Mouse (Mus musculus) heart, embryonic 10.5 days (tissue): ENCODE data around the gene Olfr521. TPM values are rescaled to one million over a fixed set of nuclear protein-coding genes. Genes with fewer than 3 reads are reported as not detected.
"Not testable (repeated sequence)": the region's sequence is repeated elsewhere in the genome, so short reads cannot be mapped to it uniquely, and the experiment has no call there.

Experiments used
- DNase-seq: peaks from one replicate; pipeline ENCODE4 v3.0.0-alpha.2; 2017; ENCODE audit warnings: low spot score
- H3K27ac ChIP-seq: fragments of 300-500 bp; sonication (generic); 2 replicates; pipeline ENCODE4 v1.5.1; 2016; ENCODE audit warnings: mild to moderate bottlenecking
- H3K27me3 ChIP-seq: fragments of 300-500 bp; sonication (generic); 2 replicates; pipeline ENCODE4 v1.6.1; 2016; ENCODE audit warnings: mild to moderate bottlenecking; ENCODE audit not compliant: poor library complexity, insufficient read depth, severe bottlenecking
- H3K36me3 ChIP-seq: fragments of 300-500 bp; sonication (generic); 2 replicates; pipeline ENCODE4 v1.6.1; 2016; ENCODE audit warnings: mild to moderate bottlenecking, moderate library complexity
- H3K4me1 ChIP-seq: fragments of 300-500 bp; sonication (generic); 2 replicates; pipeline ENCODE4 v1.6.1; 2016; ENCODE audit warnings: mild to moderate bottlenecking
- H3K4me3 ChIP-seq: fragments of 300-500 bp; sonication (generic); 2 replicates; pipeline ENCODE4 v1.5.1; 2016; ENCODE audit warnings: mild to moderate bottlenecking, moderate library complexity
- H3K9me3 ChIP-seq: fragments of 300-500 bp; sonication (generic); 2 replicates; pipeline ENCODE4 v1.6.1; 2016; ENCODE audit warnings: mild to moderate bottlenecking, moderate library complexity
- WGBS: fragments of 180-500 bp; shearing (Covaris S2); methylation state at CpG from one replicate; pipeline ENCODE4 v1.1.7; 2016; 5-methylcytosine and 5-hydroxymethylcytosine counted together
- polyA plus RNA-seq: library from polyadenylated mRNA; unstranded; fragments of >200 nt; fragmentation: Nextera tagmentation; extraction: Ambion mirVana; gene quantifications from 2 replicates; pipeline ENCODE4 v1.2.1, GENCODE M21; 2016

The Olfr521 gene
- polyA plus RNA-seq, 1 experiment from 2014 or later: not detected

DNA sequence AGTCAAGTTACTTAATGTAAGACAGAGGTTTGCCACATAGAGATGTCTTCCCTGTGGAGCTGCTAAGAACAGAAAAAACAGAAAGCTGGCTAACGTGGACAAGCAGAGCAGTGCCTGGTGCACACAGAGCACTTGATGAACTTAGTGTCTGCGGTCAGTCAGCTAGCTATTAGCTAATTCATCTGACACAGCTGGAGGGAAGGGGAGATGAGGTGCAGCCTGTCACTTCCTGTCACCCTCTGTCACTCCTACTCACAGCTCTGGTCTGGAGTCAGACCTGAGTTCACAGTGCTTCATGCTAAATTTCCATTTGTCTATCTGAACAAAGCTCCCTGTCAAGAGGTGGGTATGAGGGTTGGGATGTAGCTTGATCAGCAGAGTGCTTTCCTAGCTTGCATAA is 30.8 kb downstream of the Olfr521 start:
- WGBS: 59% methylated on average over 2 of the region's 2 CpGs
- H3K9me3 ChIP-seq: no peaks in the 10 kb centered on the region; the same call in 1 of the 2 replicates
- H3K36me3 ChIP-seq: no peaks in the 10 kb centered on the region
- no peak for DNase-seq
- peaks cover 9% of the 10 kb centered on the region for H3K4me1 ChIP-seq
- no peak overlapping the region for H3K4me3 ChIP-seq
- peaks cover 39% of the 10 kb centered on the region for H3K27me3 ChIP-seq
- H3K27ac ChIP-seq: no peak overlapping the region

DNA sequence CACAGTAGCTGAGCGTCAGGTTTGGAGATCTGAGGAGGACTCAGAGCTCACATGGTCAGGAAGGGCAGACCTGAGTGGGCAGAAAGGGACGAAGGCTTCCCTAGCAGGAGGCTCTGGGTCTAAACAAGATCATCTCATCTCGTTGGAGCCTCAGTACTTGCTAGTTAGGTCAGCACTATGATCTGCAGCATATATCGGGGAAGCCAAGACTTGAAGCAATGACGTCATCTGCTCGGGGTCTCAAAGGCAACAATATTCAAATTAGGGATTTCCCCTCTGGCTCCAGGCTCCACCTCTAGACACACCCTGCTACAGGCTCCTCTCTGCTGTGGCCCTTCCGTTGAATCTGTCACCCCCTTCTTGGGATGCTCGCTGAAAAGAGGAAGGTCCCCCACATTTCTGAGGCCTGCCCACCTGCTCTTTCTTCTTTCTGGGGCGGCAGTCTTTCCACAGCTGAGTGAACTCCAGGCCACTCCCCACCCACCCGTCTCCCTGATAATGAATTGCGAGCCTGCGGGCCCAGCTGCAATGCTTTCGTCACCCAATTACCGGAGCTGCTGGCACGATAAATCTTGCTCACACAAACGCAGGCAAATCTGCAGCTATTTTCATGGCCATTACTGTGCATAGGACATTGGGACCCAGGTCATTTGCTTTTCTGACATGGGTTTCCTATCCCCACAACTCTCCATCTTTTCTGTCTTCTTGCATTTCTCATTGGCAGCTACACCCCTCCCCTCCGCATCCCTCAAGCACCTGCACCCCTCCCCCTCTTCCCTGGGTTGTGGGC is 32.1 kb downstream of the Olfr521 start:
- Histone ChIP-seq H3K4me1 (peaks cover 9% of the 10 kb centered on the region), H3K4me3 (peak overlapping the region; percentile 29; the same call in 1 of the 2 replicates), H3K36me3 (no peaks in the 10 kb centered on the region), H3K9me3 (no peaks in the 10 kb centered on the region; the same call in 1 of the 2 replicates), H3K27ac (no peak overlapping the region), H3K27me3 (peaks cover 39% of the 10 kb centered on the region)
- WGBS: 10% methylated on average over 17 of the region's 17 CpGs
- DNase-seq: no peak

DNA sequence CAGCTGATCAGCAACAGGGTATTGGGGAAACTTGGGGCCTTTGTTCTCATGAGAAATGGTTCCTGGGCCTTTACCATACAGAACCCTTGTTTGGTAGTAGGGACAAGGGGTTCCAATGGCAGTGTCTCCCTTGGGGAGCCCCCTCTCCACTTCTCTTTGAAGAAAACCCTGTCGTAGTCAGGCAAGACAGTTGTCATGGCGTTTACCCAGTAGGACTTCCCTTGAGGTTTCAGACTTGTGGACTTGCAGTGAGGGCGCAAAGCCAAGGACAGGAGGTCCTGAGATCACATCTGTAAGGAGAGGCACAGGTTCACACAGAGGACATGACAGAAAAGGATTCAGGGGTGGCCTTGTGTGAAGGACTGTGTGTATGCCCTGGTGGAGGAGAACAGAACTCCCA is 33.2 kb downstream of the Olfr521 start:
- Histone ChIP-seq H3K9me3 (no peaks in the 10 kb centered on the region; the same call in 1 of the 2 replicates), H3K27ac (no peak overlapping the region), H3K4me3 (no peak overlapping the region), H3K4me1 (peaks cover 9% of the 10 kb centered on the region), H3K36me3 (no peaks in the 10 kb centered on the region), H3K27me3 (peaks cover 39% of the 10 kb centered on the region)
- no peak for DNase-seq
- WGBS: 69% methylated on average over 3 of the region's 3 CpGs

DNA sequence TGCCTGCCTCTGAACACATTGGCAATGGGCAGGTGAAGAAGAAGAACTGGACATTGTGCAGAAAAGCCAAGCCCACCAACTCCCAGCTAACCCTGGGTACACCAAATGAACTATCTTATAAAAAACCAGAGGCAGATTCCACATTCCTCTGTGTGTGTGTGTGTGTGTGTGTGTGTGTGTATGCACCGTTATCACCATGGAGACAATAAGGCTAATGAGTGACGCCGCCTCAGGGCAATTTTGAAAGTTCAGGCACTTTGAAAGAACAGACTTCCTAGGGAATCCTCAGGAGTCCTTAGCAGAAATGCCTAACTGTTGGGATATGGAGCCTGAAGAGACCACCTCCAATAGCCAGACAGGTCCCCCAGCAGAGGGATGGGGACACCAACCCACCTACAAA is 34.0 kb downstream of the Olfr521 start:
- Histone ChIP-seq H3K9me3 (no peaks in the 10 kb centered on the region), H3K27ac (no peak overlapping the region), H3K27me3 (peaks cover 39% of the 10 kb centered on the region), H3K4me1 (peaks cover 9% of the 10 kb centered on the region), H3K36me3 (no peaks in the 10 kb centered on the region), H3K4me3 (no peak overlapping the region)
- DNase-seq: no peak
- WGBS: 83% methylated on average over 3 of the region's 3 CpGs

DNA sequence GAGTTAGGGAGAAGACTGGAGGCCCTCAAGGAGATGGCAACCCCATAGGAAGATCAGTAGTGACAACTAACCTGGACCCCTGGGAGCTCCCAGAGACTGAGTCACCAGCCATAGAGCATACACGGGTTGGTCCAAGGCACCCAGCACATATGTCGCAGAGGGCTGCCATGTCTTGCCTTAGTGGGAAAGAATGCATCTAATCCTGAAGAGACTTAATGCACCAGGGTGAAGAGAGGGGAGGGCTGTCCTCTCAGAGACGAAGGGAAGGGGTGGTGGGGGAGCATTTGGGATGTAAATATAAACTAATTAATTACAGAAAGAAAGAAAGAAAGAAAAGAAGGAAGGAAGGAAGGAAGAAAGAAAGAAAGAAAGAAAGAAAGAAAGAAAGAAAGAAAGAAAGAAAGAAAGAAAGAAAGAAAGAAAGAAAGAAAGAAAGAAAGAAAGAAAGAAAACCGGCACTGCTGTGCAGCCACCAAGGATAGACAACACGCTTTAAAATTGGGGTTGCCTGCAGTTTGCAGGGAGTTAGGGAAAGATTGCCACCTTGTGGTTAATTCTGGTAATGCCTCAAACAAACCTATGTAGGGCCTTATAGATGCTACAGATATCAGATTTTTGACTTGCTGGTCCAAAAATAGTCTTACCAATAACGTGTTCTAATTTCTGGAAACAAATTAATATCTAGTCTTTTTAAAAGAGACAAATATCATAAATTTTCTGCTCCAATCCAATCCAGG is 34.8 kb downstream of the Olfr521 start:
- Histone ChIP-seq H3K27ac (no peak overlapping the region), H3K4me1 (peaks cover 9% of the 10 kb centered on the region), H3K27me3 (peaks cover 39% of the 10 kb centered on the region), H3K9me3 (no peaks in the 10 kb centered on the region), H3K4me3 (no peak overlapping the region), H3K36me3 (no peaks in the 10 kb centered on the region)
- DNase-seq: no peak
- 32% methylated on average over 6 of the region's 6 CpGs for WGBS

DNA sequence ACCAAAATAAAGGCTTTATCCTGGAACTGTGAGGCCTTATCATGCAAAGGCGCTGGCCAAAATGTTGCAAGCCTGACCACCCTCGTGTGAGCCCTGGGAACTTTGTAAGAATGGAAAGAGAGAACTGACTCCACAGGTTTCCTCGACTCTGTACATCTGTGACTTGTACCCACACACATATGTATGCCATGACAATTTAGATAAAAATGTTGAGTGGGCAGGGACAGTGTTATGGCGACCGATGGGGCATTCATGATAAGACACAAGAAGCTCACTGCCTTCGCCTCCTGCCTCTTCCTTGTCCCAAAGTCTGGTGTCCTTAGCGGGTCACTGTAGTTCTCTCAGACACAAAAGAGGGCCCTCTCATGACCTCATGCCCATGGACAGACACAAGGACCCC is 35.8 kb downstream of the Olfr521 start:
- DNase-seq: no peak
- peaks cover 37% of the 10 kb centered on the region for H3K27me3 ChIP-seq
- no peak overlapping the region for H3K4me3 ChIP-seq
- 62% methylated on average over 7 of the region's 7 CpGs for WGBS
- peaks cover 9% of the 10 kb centered on the region for H3K4me1 ChIP-seq
- no peaks in the 10 kb centered on the region for H3K36me3 ChIP-seq
- no peaks in the 10 kb centered on the region for H3K9me3 ChIP-seq
- H3K27ac ChIP-seq: no peak overlapping the region

DNA sequence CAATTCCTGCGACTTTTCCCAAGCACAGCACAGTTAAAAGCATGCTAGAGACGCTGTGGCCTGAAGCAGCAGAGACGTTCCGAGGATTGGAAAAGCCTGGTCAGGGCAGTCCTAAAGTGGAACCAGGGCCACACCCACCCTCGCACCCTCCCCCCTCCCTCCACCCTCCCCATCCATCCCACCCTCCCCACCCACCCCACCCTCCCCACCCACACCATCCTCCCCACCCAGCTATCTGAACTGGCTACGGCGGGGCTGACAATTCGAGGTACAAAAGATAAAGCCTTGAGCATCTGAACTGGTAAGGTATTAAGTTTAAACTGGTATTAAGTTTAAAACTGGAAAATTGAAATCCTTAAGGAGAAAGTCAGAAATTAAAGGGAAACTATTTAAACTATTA is 40.2 kb downstream of the Olfr521 start:
- Histone ChIP-seq H3K27me3 (peaks cover 4% of the 10 kb centered on the region; the same call in 1 of the 2 replicates), H3K4me3 (no peak overlapping the region), H3K9me3 (no peaks in the 10 kb centered on the region), H3K36me3 (no peaks in the 10 kb centered on the region), H3K27ac (no peak overlapping the region), H3K4me1 (no peaks in the 10 kb centered on the region)
- DNase-seq: no peak
- WGBS: 52% methylated on average over 8 of the region's 8 CpGs

DNA sequence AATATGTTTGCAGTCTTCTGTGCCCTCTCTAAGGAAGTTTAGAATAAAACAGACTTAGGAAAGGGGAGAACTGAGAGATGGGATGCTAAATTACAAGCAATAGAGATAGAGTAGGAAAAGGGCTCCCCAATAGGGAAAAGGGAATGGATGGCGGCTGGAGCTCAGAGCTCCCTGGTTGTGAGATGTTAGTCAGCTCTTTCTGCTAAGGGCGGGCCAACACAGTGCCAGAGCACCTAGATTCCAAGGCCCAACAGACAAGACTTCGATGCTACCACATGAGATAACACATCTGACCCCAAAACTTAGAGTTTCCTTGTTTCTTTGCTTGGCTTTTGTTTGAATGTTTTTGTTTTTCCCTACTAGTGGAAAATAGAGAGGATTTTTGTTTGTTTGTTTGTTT is 40.7 kb downstream of the Olfr521 start:
- not testable (repeated sequence) for H3K4me1 ChIP-seq, H3K27ac ChIP-seq, H3K27me3 ChIP-seq, H3K4me3 ChIP-seq, DNase-seq, H3K36me3 ChIP-seq, H3K9me3 ChIP-seq
- 63% methylated on average over 3 of the region's 3 CpGs for WGBS

DNA sequence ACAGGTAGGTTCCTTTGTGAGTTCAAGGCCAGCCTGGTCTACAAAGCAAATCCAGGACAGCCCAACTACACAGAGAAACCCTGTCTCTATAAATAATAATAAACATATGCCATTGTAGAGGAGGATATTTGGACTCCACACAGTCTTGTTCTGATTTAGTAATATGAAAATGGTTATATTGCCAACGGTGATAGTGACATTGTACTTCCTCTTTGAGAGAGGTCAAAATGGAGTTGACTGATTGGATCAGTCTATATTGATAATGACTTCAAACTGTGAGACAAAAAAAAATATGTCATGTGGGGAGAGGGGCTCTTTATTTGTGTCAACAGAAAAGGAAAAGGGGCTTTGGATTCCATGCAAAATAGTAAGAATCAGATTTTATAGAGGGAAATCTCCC is 42.0 kb downstream of the Olfr521 start:
- no peaks in the 10 kb centered on the region for H3K4me1 ChIP-seq
- 78% methylated on average over 1 of the region's 1 CpGs for WGBS
- H3K27ac ChIP-seq: no peak overlapping the region
- H3K9me3 ChIP-seq: no peaks in the 10 kb centered on the region
- no peak for DNase-seq
- H3K36me3 ChIP-seq: no peaks in the 10 kb centered on the region
- no peak overlapping the region for H3K4me3 ChIP-seq
- no peaks in the 10 kb centered on the region for H3K27me3 ChIP-seq

DNA sequence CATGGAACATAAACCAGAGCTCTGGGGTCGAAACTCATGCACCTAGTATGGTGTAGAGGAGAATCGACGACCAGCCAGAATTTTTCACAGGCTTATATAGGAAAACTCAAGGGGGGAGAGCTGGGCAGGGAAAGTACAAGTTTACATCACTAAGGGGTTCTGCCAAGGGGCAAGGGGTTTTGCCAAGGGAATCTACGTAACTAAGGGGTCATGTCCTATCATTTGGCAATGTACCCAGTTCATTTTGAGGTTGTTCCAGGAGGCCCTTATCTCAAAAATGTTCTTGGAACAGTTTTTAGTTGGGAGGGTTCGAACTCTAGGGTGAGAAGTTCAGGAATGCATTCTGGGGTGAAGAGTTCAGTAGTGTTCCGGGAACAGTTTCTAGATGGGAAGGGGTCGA is 43.7 kb downstream of the Olfr521 start:
- not testable (repeated sequence) for H3K4me1 ChIP-seq, H3K27me3 ChIP-seq, H3K27ac ChIP-seq, H3K9me3 ChIP-seq, H3K36me3 ChIP-seq, DNase-seq, H3K4me3 ChIP-seq
- WGBS: 58% methylated on average over 7 of the region's 7 CpGs

DNA sequence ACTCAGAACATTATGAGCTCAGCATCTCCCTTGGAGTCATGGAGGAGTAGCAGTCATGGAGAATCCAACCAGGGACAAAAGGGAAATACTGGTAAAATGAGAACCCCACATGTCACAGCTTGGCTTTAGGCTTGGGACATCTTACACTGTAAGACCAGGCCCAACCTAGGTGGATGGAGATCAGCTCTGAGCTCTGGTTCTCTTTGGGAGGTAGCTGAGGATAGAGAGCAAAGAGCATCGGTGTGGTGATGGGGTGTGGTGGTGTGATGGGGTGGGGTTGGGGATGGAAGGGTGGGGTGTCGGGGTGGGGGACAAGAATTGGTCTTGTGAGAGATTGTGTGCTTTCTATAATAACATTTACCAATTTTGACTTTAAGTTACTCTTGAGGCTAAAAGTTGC is 47.5 kb downstream of the Olfr521 start:
- WGBS: 91% methylated on average over 2 of the region's 2 CpGs

DNA sequence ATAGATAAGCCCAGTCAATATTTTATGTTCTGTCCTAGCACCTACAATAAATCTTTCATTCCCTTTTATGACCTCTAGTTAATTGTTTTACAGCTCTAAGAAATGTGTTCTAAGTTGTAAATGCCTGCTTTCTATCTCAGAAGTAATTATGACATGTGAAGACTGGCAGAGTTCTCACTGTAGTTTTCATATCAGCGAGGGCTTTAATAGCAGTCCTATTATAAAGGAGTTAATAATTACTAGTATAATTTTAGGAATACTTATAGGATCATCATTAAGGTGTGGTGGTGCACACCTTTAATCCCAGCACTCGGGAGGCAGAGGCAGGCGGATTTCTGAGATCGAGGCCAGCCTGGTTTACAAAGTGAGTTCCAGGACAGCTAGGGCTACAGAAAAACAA is 48.4 kb downstream of the Olfr521 start:
- Histone ChIP-seq H3K27me3 (no peaks in the 10 kb centered on the region), H3K4me1 (no peaks in the 10 kb centered on the region), H3K9me3 (no peaks in the 10 kb centered on the region), H3K36me3 (peaks cover 20% of the 10 kb centered on the region; the same call in 1 of the 2 replicates), H3K4me3 (no peak overlapping the region), H3K27ac (no peak overlapping the region)
- 90% methylated on average over 4 of the region's 4 CpGs for WGBS
- DNase-seq: peak; percentile 5

More for the DNA sequence above, 47.5 kb downstream of the Olfr521 start:
- Histone ChIP-seq H3K27me3 (no peaks in the 10 kb centered on the region), H3K9me3 (no peaks in the 10 kb centered on the region), H3K4me1 (no peaks in the 10 kb centered on the region), H3K36me3 (peaks cover 20% of the 10 kb centered on the region; the same call in 1 of the 2 replicates), H3K4me3 (no peak overlapping the region), H3K27ac (no peak overlapping the region)
- DNase-seq: peak; percentile 67

DNA sequence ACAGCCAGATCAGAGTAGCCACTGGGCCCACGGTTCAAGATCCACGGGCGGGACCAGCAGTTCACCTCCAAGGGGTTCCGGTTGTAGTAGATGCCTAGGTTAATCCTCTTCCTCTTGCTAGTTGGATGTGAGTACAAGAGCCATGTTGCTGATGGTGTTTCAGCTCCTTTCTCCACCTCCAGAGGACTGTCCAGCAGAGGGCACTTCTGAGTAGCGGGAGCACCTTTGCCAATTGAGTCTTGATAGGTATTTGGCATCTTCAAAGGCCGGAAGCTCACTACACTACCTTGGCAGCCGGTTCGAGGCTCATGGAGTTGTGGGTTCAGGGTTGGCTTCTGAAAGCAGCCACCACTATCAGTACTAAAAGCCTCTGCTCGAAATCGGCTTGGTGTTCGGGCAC is 50.1 kb downstream of the Olfr521 start:
- Histone ChIP-seq H3K4me3 (no peak overlapping the region), H3K9me3 (no peaks in the 10 kb centered on the region), H3K27ac (no peak overlapping the region), H3K4me1 (peaks cover 4% of the 10 kb centered on the region; the same call in 1 of the 2 replicates), H3K36me3 (peaks cover 20% of the 10 kb centered on the region; the same call in 1 of the 2 replicates), H3K27me3 (no peaks in the 10 kb centered on the region)
- WGBS: 80% methylated on average over 11 of the region's 11 CpGs
- DNase-seq: peak; percentile 76
